Mouse (Mus musculus) right cerebral cortex, postnatal 10 days (tissue): ENCODE results near the gene Ttn.

Source experiments
- DNase-seq, 2 experiments: peaks; one replicate each; pipeline ENCODE4 v3.0.0; 2021; ENCODE audit warnings: low spot score in 2 of 2

Ttn gene

GRCm38 (mm10) chr2:76843162-76843561, 139.2 kb downstream of the Ttn start:
- DNase-seq, result no peak

- no peak for DNase-seq
These were observed 161.9 kb downstream of the Ttn start for GRCm38 (mm10) chr2:76820472-76820871.

- DNase-seq, result no peak
These were observed 164.6 kb downstream of the Ttn start for GRCm38 (mm10) chr2:76817796-76818195.

- no peak for DNase-seq
These were observed 168.1 kb downstream of the Ttn start for GRCm38 (mm10) chr2:76814048-76814817.

GRCm38 (mm10) chr2:76811160-76811559, 171.2 kb downstream of the Ttn start:
- no peak for DNase-seq

GRCm38 (mm10) chr2:76808334-76808733, 174.0 kb downstream of the Ttn start:
- no peak for DNase-seq

- no peak for DNase-seq
These were observed 175.1 kb downstream of the Ttn start for GRCm38 (mm10) chr2:76807284-76807683.

- no peak for DNase-seq
These were observed 175.5 kb downstream of the Ttn start for GRCm38 (mm10) chr2:76806861-76807260.

- DNase-seq, result no peak
These were observed 176.0 kb downstream of the Ttn start for GRCm38 (mm10) chr2:76806376-76806775.

- no peak for DNase-seq
These were observed 177.0 kb downstream of the Ttn start for GRCm38 (mm10) chr2:76805191-76805892.

GRCm38 (mm10) chr2:76784171-76784570, 198.2 kb downstream of the Ttn start:
- DNase-seq, result no peak

GRCm38 (mm10) chr2:76780792-76781191, 201.6 kb downstream of the Ttn start:
- no peak for DNase-seq

GRCm38 (mm10) chr2:76769831-76770230, 212.5 kb downstream of the Ttn start:
- DNase-seq, result no peak

- DNase-seq, result no peak
These were observed 215.1 kb downstream of the Ttn start for GRCm38 (mm10) chr2:76767231-76767630.

GRCm38 (mm10) chr2:76764526-76764925, 217.8 kb downstream of the Ttn start:
- DNase-seq, result no peak

GRCm38 (mm10) chr2:76762154-76762553, 220.2 kb downstream of the Ttn start:
- DNase-seq, result no peak

GRCm38 (mm10) chr2:76756461-76756860, 225.9 kb downstream of the Ttn start:
- no peak for DNase-seq

- no peak for DNase-seq
These were observed 230.4 kb downstream of the Ttn start for GRCm38 (mm10) chr2:76751993-76752392.

GRCm38 (mm10) chr2:76749341-76750110, 232.8 kb downstream of the Ttn start:
- DNase-seq, result no peak

- no peak for DNase-seq
These were observed 233.7 kb downstream of the Ttn start for GRCm38 (mm10) chr2:76748696-76749095.

- DNase-seq, result no peak
These were observed 262.7 kb downstream of the Ttn start for GRCm38 (mm10) chr2:76719650-76720049.

GRCm38 (mm10) chr2:76714984-76715383, 267.4 kb downstream of the Ttn start:
- DNase-seq, result no peak
